Mouse (Mus musculus) embryonic fibroblast, embryonic 13.5 days (primary cell): ENCODE measurements around the gene Actl6b. TPM values are rescaled to one million over a fixed set of nuclear protein-coding genes. Genes with fewer than 3 reads are reported as not detected.

ENCODE experiments used
- H3K27ac ChIP-seq: 2 replicates; pipeline ENCODE4 v1.5.1; 2012; ENCODE audit warnings: low read length, control low read depth, inconsistent platforms; ENCODE audit not compliant: insufficient read depth
- H3K4me1 ChIP-seq: 2 replicates; pipeline ENCODE4 v1.6.1; 2011; ENCODE audit warnings: low read length; ENCODE audit not compliant: control insufficient read depth, insufficient read depth
- H3K4me3 ChIP-seq: 2 replicates; pipeline ENCODE4 v1.5.1; 2011; ENCODE audit warnings: mild to moderate bottlenecking, control low read depth, low read length; ENCODE audit not compliant: insufficient read depth
- CTCF ChIP-seq: IDR thresholded peaks from 2 replicates; pipeline ENCODE4 v1.5.1; 2011; ENCODE audit warnings: mild to moderate bottlenecking, control low read depth, low read length, moderate library complexity, borderline replicate concordance; ENCODE audit not compliant: insufficient read depth
- POLR2A ChIP-seq: IDR thresholded peaks from 2 replicates; pipeline ENCODE4 v1.6.1; 2011; ENCODE audit warnings: low read depth, mild to moderate bottlenecking, control low read depth, low read length, moderate library complexity
- polyA plus RNA-seq: library from polyadenylated mRNA; stranded (reverse); fragments of >200 nt; gene quantifications from 2 replicates; pipeline ENCODE4 v1.2.4, GENCODE M21; 2011; ENCODE audit warnings: low read depth; ENCODE audit not compliant: missing spikeins, insufficient read length

The Actl6b gene
- polyA plus RNA-seq, 1 experiment = not detected

GRCm38 (mm10) chr5:137519691-137520550 lies 33.4 kb upstream of the Actl6b start:
- Histone ChIP-seq H3K4me1 (no peaks in the 10 kb centered on the region), H3K27ac (no peak overlapping the region), H3K4me3 (no peak overlapping the region)
- TF ChIP-seq CTCF = no peak
- TF ChIP-seq POLR2A = no peak

- no peaks in the 10 kb centered on the region for H3K4me1 ChIP-seq
- no peak overlapping the region for H3K27ac ChIP-seq
- no peak for TF ChIP-seq CTCF
- TF ChIP-seq POLR2A = no peak
- H3K4me3 ChIP-seq = no peak overlapping the region
These were observed 31.5 kb upstream of the Actl6b start for GRCm38 (mm10) chr5:137521861-137522260.

- no peaks in the 10 kb centered on the region for H3K4me1 ChIP-seq
- TF ChIP-seq CTCF (no peak), POLR2A (no peak)
- H3K27ac ChIP-seq = no peak overlapping the region
- no peak overlapping the region for H3K4me3 ChIP-seq
These were observed 30.6 kb upstream of the Actl6b start for GRCm38 (mm10) chr5:137522711-137523110.

DNA sequence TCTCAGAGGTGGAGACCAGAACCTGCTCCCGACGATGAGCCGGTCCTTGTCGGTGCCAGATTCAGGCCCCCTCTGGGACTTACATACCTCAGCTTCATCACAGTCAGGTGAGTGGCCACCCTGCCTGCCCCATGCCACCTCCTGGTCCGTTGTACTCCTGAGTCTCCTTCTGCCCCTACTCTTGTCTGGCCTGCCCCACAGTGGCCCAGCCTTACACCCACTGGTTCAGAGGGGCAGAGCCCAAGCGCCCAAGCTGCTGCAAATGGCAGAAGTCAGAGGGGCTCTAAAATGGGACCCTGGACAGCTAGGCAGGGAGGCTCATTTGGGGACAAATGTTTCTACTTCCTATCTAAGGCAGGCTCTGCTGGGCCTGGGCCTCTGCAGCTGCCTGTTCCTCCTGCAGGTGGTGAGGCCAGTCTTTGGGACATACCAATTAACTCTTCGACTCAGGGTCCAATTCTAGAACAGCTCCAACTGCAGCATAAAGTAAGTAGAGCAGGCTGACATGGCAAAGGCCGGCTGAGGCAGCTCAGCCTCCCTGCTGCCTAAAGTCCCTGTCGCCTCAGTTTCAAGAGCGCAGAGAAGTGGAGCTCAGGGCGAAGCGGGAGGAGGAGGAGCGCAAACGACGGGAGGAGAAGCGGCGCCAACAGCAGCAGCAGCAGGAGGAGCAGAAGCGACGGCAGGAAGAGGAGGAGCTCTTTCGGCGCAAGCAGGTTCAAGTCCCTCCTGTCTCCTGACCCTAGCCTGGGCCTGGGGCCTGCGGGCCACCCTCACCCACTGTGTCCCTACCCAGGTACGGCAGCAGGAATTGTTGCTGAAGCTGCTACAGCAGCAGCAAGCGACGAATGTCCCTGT lies 29.7 kb upstream of the Actl6b start:
- no peak for TF ChIP-seq POLR2A
- TF ChIP-seq CTCF = no peak
- H3K4me3 ChIP-seq = no peak overlapping the region
- no peak overlapping the region for H3K27ac ChIP-seq
- H3K4me1 ChIP-seq = no peaks in the 10 kb centered on the region

- Histone ChIP-seq H3K27ac (no peak overlapping the region), H3K4me1 (no peaks in the 10 kb centered on the region), H3K4me3 (no peak overlapping the region)
- TF ChIP-seq POLR2A (no peak), CTCF (no peak)
These were observed 29.1 kb upstream of the Actl6b start for GRCm38 (mm10) chr5:137524251-137524515.

DNA sequence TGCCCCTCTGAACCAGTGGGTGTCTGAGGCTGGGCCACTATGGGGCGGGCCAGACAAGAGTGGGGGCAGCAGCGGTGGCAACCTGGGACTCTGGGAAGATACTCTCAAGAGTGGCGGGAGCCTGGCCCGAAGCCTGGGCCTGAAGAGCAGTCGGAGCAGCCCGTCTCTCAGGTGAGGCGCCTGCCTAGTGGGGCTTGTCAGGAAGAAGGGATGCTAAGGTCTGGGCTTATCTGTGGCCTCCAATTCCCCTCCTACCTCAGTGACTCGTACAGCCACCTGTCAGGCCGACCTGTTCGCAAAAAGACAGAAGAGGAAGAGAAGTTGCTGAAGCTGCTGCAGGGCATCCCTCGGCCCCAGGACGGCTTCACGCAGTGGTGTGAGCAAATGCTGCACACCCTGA lies 28.6 kb upstream of the Actl6b start:
- TF ChIP-seq POLR2A = no peak
- TF ChIP-seq CTCF = no peak
- no peak overlapping the region for H3K27ac ChIP-seq
- no peak overlapping the region for H3K4me3 ChIP-seq
- 0 out of 2 replicates have a peak, but pooled peaks cover 5% of the 10 kb centered on the region for H3K4me1 ChIP-seq

DNA sequence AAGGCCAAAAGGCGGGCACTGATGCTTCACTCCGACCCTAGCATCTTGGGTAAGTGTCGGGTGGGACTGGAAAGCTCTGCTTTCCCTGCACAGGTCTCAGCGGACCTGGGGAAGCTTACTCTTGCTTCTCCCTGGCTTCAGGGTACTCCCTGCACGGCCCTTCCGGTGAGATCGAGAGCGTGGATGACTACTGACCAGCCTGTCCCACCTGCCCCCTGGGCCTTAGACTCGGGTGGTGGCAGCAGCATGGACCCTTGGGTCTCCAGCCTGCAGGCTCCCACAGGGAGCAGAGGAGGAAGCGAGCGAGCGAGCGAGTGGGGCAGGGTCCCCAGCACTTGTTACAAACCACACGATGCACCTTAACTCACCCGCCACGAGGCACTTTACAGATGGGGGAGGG lies 27.8 kb upstream of the Actl6b start:
- H3K27ac ChIP-seq = no peak overlapping the region
- TF ChIP-seq CTCF = no peak
- no peak for TF ChIP-seq POLR2A

DNA sequence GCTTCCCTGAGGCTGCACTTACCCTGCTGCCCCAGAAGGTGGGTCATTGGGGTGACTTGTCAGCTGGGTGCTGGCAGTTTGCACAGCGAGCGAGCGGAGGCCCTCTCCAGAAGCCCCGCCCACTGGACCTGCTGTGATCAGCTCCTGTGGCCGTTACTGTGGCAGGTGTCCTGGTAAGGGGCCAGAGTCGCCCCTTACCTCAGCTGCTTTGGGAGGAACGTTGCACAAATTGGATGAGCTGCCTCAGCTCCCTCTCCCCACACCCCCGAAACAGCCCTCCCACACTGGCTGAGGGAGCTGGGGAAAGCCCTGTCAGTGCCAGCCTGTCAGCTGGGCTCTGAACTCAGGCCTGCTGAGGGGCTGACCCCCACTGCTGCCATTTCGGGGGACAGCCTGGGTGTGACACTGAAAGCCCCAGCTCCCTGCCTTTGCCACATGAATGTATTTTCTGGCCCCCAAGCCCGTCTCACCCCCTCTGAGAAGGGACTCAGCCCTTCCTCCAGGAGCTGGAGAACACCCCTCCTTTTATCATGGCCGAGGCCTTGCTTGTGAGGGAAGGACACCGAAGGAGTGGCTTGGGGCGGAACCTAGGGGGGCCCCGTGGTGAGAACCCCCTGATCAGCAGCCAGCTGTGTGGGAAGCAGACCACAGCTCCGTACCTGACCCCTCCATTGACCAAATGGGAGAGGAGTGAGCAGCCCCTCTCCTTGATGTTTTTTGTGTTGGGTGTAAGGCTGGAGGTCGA lies 27.0 kb upstream of the Actl6b start:
- H3K27ac ChIP-seq = no peak overlapping the region
- 0 out of 2 replicates have a peak, but pooled peaks cover 5% of the 10 kb centered on the region for H3K4me1 ChIP-seq
- TF ChIP-seq CTCF = no peak
- TF ChIP-seq POLR2A = no peak
- no peak overlapping the region for H3K4me3 ChIP-seq

More for the DNA sequence above, 27.8 kb upstream of the Actl6b start:
- H3K4me3 ChIP-seq = no peak overlapping the region
- 0 out of 2 replicates have a peak, but pooled peaks cover 5% of the 10 kb centered on the region for H3K4me1 ChIP-seq

- Histone ChIP-seq H3K27ac (no peak overlapping the region), H3K4me1 (0 out of 2 replicates have a peak, but pooled peaks cover 5% of the 10 kb centered on the region)
- TF ChIP-seq CTCF (no peak), POLR2A (no peak)
These were observed 25.9 kb upstream of the Actl6b start for GRCm38 (mm10) chr5:137527413-137527812.

More at GRCm38 (mm10) chr5:137527413-137527812, 25.9 kb upstream of the Actl6b start:
- H3K4me3 ChIP-seq = no peak overlapping the region
